Mouse (Mus musculus) lung, adult 2 months (tissue): Measurements from ENCODE around the gene Dgkd.

Source experiments
- CTCF ChIP-seq: fragments of 200-500 bp; IDR thresholded peaks from 2 replicates; pipeline ENCODE4 v1.5.1; 2011; ENCODE audit warnings: mild to moderate bottlenecking, low read length, control low read depth; ENCODE audit not compliant: insufficient read depth
- POLR2A ChIP-seq: fragments of 200-500 bp; IDR thresholded peaks from 2 replicates; pipeline ENCODE4 v1.6.1; 2011; ENCODE audit warnings: low read depth, mild to moderate bottlenecking, control low read depth, low read length, borderline replicate concordance; ENCODE audit errors: extremely low read depth

GRCm38 (mm10) chr1:87933051-87933450 lies 80.0 kb downstream of the Dgkd start:
- no peak for TF ChIP-seq CTCF
- no peak for TF ChIP-seq POLR2A
